Mouse (Mus musculus) CH12.LX (cell line): ENCODE data around the gene Gm49380. TPM values are rescaled to one million over a fixed set of nuclear protein-coding genes. Genes with fewer than 3 reads are reported as not detected.

ENCODE experiments used
- DNase-seq: peaks from one replicate; pipeline ENCODE4 v3.0.0-alpha.2; 2013; ENCODE audit errors: extremely low read depth
- H3K27ac ChIP-seq: 2 replicates; pipeline ENCODE4 v1.5.1; 2012; ENCODE audit warnings: low read depth, mild to moderate bottlenecking, control low read depth, moderate library complexity; ENCODE audit not compliant: insufficient read depth
- H3K27me3 ChIP-seq: replicated peaks from 2 replicates; pipeline ENCODE3; 2012; ENCODE audit warnings: inconsistent platforms
- H3K36me3 ChIP-seq, 2 experiments: replicated peaks in 1 of 2; 2 replicates each; pipeline versions ENCODE3 to v1.6.1; 2012; ENCODE audit warnings: inconsistent platforms in 1 of 2, low read length in 1 of 2, mild to moderate bottlenecking in 1 of 2, mixed read lengths in 1 of 2, moderate library complexity in 1 of 2; ENCODE audit not compliant: control insufficient read depth in 1 of 2, insufficient read depth in 1 of 2
- H3K4me1 ChIP-seq, 2 experiments: 2 replicates each; pipeline ENCODE4 v1.6.1; 2012; ENCODE audit warnings: inconsistent platforms in 1 of 2, moderate library complexity in 1 of 2; ENCODE audit not compliant: insufficient read depth in 2 of 2, control insufficient read depth in 1 of 2
- H3K4me2 ChIP-seq: 2 replicates; pipeline ENCODE4 v1.6.1; 2012; ENCODE audit warnings: low read depth, mild to moderate bottlenecking, control low read depth; ENCODE audit not compliant: poor library complexity, insufficient read depth, severe bottlenecking
- H3K4me3 ChIP-seq, 3 experiments: fragments of 150-350 bp in 1 of 3; sonication (generic) in 1 of 3; replicated peaks in 1 of 3; 2 replicates each; pipeline versions ENCODE3 to v1.5.1; 2011 to 2012; ENCODE audit warnings: low read depth in 2 of 3, low read length in 2 of 3, mild to moderate bottlenecking in 2 of 3, moderate library complexity in 2 of 3, control low read depth in 1 of 3, improper control_type of control experiment in 1 of 3, inconsistent platforms in 1 of 3, mixed read lengths in 1 of 3; ENCODE audit not compliant: poor library complexity in 1 of 3
- H3K79me2 ChIP-seq: replicated peaks from 2 replicates; pipeline ENCODE4 v1.6.1; 2012; ENCODE audit warnings: mild to moderate bottlenecking, moderate library complexity; ENCODE audit not compliant: control insufficient read depth, poor library complexity, insufficient read depth, severe bottlenecking; ENCODE audit errors: extremely low read depth
- H3K9ac ChIP-seq: 2 replicates; pipeline ENCODE4 v1.6.1; 2012; ENCODE audit warnings: low read depth, mild to moderate bottlenecking, control low read depth, moderate library complexity; ENCODE audit not compliant: insufficient read depth
- H3K9me3 ChIP-seq: replicated peaks from 2 replicates; pipeline ENCODE3; 2012; ENCODE audit warnings: low read length, inconsistent platforms, mixed read lengths
- BHLHE40 ChIP-seq: IDR thresholded peaks from 2 replicates; pipeline ENCODE4 v1.6.1; 2011; ENCODE audit warnings: mild to moderate bottlenecking, low read depth, low read length, improper control_type of control experiment
- CHD1 ChIP-seq: IDR thresholded peaks from 2 replicates; pipeline ENCODE4 v1.6.1; 2012; ENCODE audit warnings: low read depth, low read length, improper control_type of control experiment, inconsistent platforms
- CHD2 ChIP-seq: IDR thresholded peaks from 2 replicates; pipeline ENCODE4 v1.6.1; 2011; ENCODE audit warnings: low read length, improper control_type of control experiment
- CTCF ChIP-seq, 2 experiments: IDR thresholded peaks in 1 of 2; conservative IDR thresholded peaks in 1 of 2; 2 replicates each; pipeline ENCODE4 v1.5.1; 2011 to 2012; ENCODE audit warnings: low read depth in 2 of 2, low read length in 2 of 2, improper control_type of control experiment in 1 of 2, inconsistent platforms in 1 of 2, mild to moderate bottlenecking in 1 of 2, moderate library complexity in 1 of 2
- E2F4 ChIP-seq: IDR thresholded peaks from 2 replicates; pipeline ENCODE4 v1.6.1; 2011; ENCODE audit warnings: low read depth, low read length, improper control_type of control experiment; ENCODE audit not compliant: insufficient replicate concordance
- ETS1 ChIP-seq: conservative IDR thresholded peaks from 2 replicates; pipeline ENCODE4 v1.6.1; 2012; ENCODE audit warnings: low read depth, mild to moderate bottlenecking, inconsistent platforms, low read length, improper control_type of control experiment, moderate library complexity
- KAT2A ChIP-seq: IDR thresholded peaks from 2 replicates; pipeline ENCODE4 v1.6.1; 2012; ENCODE audit warnings: low read length, improper control_type of control experiment, inconsistent platforms; ENCODE audit not compliant: insufficient replicate concordance
- MXI1 ChIP-seq: IDR thresholded peaks from 2 replicates; pipeline ENCODE4 v1.6.1; 2011; ENCODE audit warnings: mild to moderate bottlenecking, low read depth, low read length, improper control_type of control experiment
- MYC ChIP-seq: IDR thresholded peaks from 2 replicates; pipeline ENCODE4 v1.6.1; 2011; ENCODE audit warnings: low read depth, mild to moderate bottlenecking, improper control_type of control experiment, low read length
- PAX5 ChIP-seq: IDR thresholded peaks from 2 replicates; pipeline ENCODE4 v1.6.1; 2012; ENCODE audit warnings: low read length, inconsistent platforms, mixed read lengths
- POLR2A ChIP-seq: IDR thresholded peaks from 2 replicates; pipeline ENCODE4 v1.6.1; 2011; ENCODE audit warnings: low read depth, mild to moderate bottlenecking, improper control_type of control experiment, low read length
- POLR2AphosphoS2 ChIP-seq: IDR thresholded peaks from 2 replicates; pipeline ENCODE4 v1.6.1; 2011; ENCODE audit warnings: low read depth, low read length, improper control_type of control experiment
- RCOR1 ChIP-seq: conservative IDR thresholded peaks from 2 replicates; pipeline ENCODE4 v1.6.1; 2012; ENCODE audit warnings: low read depth, mild to moderate bottlenecking, inconsistent platforms, low read length, improper control_type of control experiment
- SIN3A ChIP-seq: IDR thresholded peaks from 2 replicates; pipeline ENCODE4 v1.6.1; 2012; ENCODE audit warnings: low read length, improper control_type of control experiment, inconsistent platforms
- TBP ChIP-seq: conservative IDR thresholded peaks from 2 replicates; pipeline ENCODE4 v1.6.1; 2011; ENCODE audit warnings: low read depth, low read length, improper control_type of control experiment
- TCF12 ChIP-seq: IDR thresholded peaks from 2 replicates; pipeline ENCODE4 v1.6.1; 2014; ENCODE audit warnings: low read depth, mild to moderate bottlenecking, inconsistent platforms, low read length, improper control_type of control experiment
- USF1 ChIP-seq: IDR thresholded peaks from 2 replicates; pipeline ENCODE4 v1.6.1; 2014; ENCODE audit warnings: low read depth, mild to moderate bottlenecking, inconsistent platforms, low read length, improper control_type of control experiment
- ZC3H11A ChIP-seq: IDR thresholded peaks from 2 replicates; pipeline ENCODE4 v1.6.1; 2012; ENCODE audit warnings: low read depth, mild to moderate bottlenecking, inconsistent platforms, low read length, improper control_type of control experiment
- ZKSCAN1 ChIP-seq: IDR thresholded peaks from 2 replicates; pipeline ENCODE4 v1.6.1; 2012; ENCODE audit warnings: low read depth, inconsistent platforms, low read length, improper control_type of control experiment, borderline replicate concordance
- ZMIZ1 ChIP-seq: IDR thresholded peaks from 2 replicates; pipeline ENCODE4 v1.6.1; 2012; ENCODE audit warnings: low read depth, mild to moderate bottlenecking, inconsistent platforms, low read length, improper control_type of control experiment
- dilution Hi-C: fragments of 300-500 bp; cut with MboI; formaldehyde crosslinking; loops from 2 replicates; pipeline ENCODE4 v1.14.3; 2020; ENCODE audit warnings: low sequenced_read_pairs; ENCODE audit not compliant: extremely low pct_unique_long_range_greater_than_20kb, extremely low pct_ligation_motif_present
- in situ Hi-C: fragments of 300-500 bp; cut with MboI; formaldehyde crosslinking; loops from 3 replicates; pipeline ENCODE4 v1.14.3; 2019; ENCODE audit warnings: low sequenced_read_pairs, low pct_ligation_motif_present, low pct_unique_long_range_greater_than_20kb, mixed read lengths
- polyA plus RNA-seq: library from polyadenylated mRNA; unstranded; fragments of >175 nt; gene quantifications from 2 replicates; pipeline ENCODE4 v1.2.1, GENCODE M21; 2012; ENCODE audit warnings: low read depth; ENCODE audit not compliant: insufficient read length
- total RNA-seq, 2 experiments: library from RNA; depleted of rRNA; stranded (reverse); fragments of 300-350 nt in 1 of 2; fragments of >200 nt in 1 of 2; gene quantifications; 2 replicates each; pipeline ENCODE4 v1.2.3; 2012 to 2014

Gm49380 gene
- total and polyA plus RNA-seq, 3 experiments: not detected

DNA sequence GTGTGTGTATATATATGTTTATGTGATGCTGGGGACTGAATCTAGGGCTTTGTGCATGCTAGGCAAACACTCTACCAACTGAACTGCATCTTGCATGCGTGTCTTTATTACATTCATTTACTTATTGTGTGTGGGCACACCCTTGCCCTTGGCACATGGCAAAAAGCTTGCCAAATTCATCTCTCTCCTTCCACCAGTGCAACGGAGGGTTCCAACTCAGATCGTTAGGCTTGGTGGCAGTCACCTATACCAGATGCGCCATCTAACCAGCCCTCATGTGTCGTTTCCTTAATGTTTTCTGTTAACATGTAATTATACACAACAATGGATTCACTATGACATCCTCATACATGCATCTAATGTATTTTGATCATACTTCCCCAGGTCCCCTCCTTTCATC is 31.0 kb downstream of the Gm49380 start:
- no peak for DNase-seq
- TF ChIP-seq ZC3H11A (no peak), SIN3A (no peak), POLR2AphosphoS2 (no peak), RCOR1 (no peak), ZMIZ1 (no peak), E2F4 (no peak), MXI1 (no peak), TCF12 (no peak), CTCF (conservative IDR thresholded peaks at IDR 0.05 in 1 of 2, IDR thresholded peaks at IDR 0.05 in 1 of 2; ENCODE audit: low read depth in 2 of 2, low read length in 2 of 2) (no peak), POLR2A (no peak), CHD2 (no peak), TBP (no peak), ETS1 (no peak), CHD1 (no peak)
- no peak overlapping the region for H3K27ac ChIP-seq
- no peaks in the 10 kb centered on the region for H3K79me2 ChIP-seq
- H3K27me3 ChIP-seq: peaks cover 62% of the 10 kb centered on the region
- no peaks in the 10 kb centered on the region for H3K36me3 ChIP-seq
- H3K4me2 ChIP-seq: no peak overlapping the region
- H3K4me1 ChIP-seq: peaks cover 5 to 38% of the 10 kb centered on the region in 2 experiments
- dilution Hi-C loops (no loop called here), in situ Hi-C loops (no loop called here)
- no peaks in the 10 kb centered on the region for H3K9me3 ChIP-seq
- H3K4me3 ChIP-seq: no peak overlapping the region
- H3K9ac ChIP-seq: no peak overlapping the region

DNA sequence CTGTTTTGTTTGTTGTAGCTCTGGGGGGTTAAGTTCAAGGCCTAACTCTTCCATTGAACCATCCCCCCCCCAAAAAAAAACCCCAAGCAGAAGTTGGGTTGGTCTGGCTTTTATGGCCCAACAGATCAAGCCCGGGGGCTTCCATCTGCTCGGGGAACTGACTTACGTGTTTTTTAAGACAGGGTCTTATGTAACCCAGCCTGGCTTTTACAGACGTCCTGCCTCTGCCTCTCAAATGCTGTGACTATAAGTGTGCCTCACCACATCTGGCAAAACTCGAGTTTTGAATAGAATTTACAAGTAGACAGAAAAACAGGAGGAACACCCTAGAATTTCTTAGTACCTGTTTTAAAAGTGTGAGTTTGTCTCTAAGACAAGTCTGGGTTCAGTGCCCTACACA is 31.7 kb downstream of the Gm49380 start:
- H3K79me2 ChIP-seq: no peaks in the 10 kb centered on the region
- H3K27ac ChIP-seq: no peak overlapping the region
- TF ChIP-seq ZMIZ1 (no peak), ZKSCAN1 (no peak), E2F4 (no peak), KAT2A (no peak), RCOR1 (no peak), MYC (no peak), BHLHE40 (no peak), MXI1 (no peak), POLR2A (no peak), USF1 (no peak), TCF12 (no peak), PAX5 (no peak)
- TF ChIP-seq, all 38 proteins: peak for 0
- no peak overlapping the region for H3K9ac ChIP-seq
- no peaks in the 10 kb centered on the region for H3K9me3 ChIP-seq
- in situ Hi-C loops (no loop called here), dilution Hi-C loops (no loop called here)
- H3K27me3 ChIP-seq: peaks cover 62% of the 10 kb centered on the region
- no peak for DNase-seq
- no peak overlapping the region for H3K4me2 ChIP-seq
- H3K4me1 ChIP-seq: peaks cover 2 to 36% of the 10 kb centered on the region in 2 experiments; a peak in 3 of 4 replicates
- H3K36me3 ChIP-seq: no peaks in the 10 kb centered on the region
- no peak overlapping the region for H3K4me3 ChIP-seq
